Mouse (Mus musculus) frontal cortex, adult (tissue): ENCODE measurements at regions not wholly inside any gene's neighbourhood (a gene's known extent, or its start where the extent isn't known, plus 50 kb on each side); places are given as distances from the start of the nearest gene placed in this dataset.
"Not testable (repeated sequence)": the region's sequence is repeated elsewhere in the genome, so short reads cannot be mapped to it uniquely, and the experiment has no call there.

ENCODE experiments used
- ATAC-seq: cut with Nextera tagmentation; 2 replicates; pipeline ENCODE4 v1.9.2; 2017; ENCODE audit warnings: mild to moderate bottlenecking, moderate library complexity, mixed read lengths; ENCODE audit not compliant: low TSS enrichment

DNA sequence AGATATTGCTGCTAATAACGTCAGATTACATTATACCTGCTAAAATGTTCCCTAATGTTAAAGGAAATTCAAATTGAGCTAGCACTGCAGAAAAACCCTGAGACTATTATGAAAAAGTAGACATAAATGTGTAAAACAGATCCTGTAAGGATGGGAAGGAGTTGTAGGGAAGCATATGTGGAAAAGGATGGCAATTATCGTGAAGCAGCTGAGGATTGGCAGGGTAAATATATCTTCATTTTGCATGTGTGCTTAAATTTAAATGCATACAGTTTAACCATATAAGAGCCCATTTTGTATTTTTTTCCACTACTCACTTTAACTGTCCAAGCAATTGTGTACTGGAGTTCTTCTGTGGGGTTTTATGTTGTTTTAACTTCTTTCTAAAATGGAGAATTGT lies 1751.9 kb downstream of the Cntnap5b start:
- no peak for ATAC-seq

DNA sequence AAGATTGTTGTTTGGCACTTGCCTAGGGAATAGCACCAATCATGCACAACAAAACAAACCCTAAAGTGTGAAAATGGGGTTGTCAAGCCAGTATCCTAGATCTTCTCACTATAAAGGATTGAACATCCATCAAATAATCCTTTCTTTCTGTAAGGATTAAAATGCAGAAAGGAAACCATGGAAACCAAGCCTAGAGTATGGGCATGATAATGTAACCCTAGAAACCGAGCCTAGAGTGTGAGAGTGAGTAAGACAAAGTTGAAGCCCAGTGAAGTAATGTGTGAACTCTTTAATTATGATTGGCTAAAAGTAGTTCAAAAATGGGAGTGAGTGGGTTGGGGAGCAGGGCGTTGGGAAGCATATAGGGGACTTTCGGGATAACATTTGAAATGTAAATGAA lies 1757.4 kb downstream of the Cntnap5b start:
- ATAC-seq = no peak

DNA sequence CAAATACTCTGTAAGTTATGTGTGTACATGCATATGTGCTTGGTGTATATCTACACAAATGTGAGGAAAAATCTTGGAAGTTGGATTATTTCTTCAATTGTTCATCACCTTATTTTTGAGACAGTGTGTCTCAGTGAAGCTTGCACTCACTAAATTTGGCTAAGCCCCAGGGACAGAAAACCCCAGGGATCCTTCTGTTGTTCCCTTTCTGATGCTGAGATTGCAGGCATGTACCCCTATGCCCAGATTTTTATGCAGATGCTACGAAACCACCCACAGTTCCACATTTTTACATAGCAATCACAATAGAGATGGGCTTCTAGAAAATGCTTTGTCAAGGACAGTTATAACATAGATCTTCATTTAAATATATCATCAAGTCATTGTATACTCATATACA lies 1799.7 kb downstream of the Cntnap5b start:
- ATAC-seq = no peak

DNA sequence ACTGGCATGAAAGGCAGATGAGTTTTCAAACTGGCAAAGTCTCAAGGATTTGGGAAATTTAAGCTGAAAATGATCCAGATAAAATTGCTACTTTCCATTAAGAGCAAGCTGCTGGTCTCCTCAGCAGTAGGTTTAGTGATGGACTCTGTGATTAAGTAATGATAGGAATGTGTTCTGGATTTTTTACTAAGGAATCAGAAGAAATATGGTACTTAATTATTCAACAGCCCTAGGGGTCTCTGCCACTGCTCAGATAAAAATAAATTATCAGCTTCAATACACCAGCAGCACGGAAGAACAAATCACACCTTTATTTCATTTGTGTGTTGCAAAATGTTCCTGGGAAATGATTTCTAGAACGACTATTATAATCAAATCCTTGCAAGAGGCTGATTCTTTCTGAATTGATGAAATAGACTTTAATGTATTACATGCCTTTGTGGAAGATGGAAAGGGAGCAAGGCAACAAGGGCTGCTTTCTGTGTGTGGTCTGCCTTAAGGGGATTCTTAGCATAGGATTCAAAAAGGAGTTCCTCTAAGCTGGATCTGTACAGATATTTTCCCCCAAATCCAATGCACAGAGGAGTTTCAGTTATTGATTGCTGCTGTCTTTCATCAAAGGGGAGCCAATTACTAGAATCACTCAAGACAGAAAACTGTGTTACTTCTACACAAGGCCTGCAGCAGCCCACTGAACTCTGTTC lies 1812.9 kb downstream of the Cntnap5b start:
- ATAC-seq = no peak

DNA sequence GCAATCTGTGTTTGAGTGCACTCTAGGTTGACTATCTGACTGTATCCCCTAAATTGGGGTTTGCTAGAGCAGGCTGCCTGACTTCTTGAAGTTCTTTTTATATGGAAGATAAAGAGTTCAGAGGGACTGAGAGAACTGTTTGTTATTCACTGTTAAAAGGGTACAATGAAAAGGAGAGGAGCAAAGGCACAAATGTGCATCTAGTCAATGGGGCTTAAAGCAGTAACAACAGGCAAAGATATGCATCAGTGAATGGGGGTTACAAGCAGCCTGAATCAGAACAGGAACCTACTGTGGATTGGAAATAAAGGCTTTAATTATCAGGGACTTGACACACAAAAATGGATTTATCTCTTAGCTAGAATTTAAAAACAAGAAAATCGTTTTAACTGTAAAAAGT lies 1855.9 kb downstream of the Cntnap5b start:
- no peak for ATAC-seq

DNA sequence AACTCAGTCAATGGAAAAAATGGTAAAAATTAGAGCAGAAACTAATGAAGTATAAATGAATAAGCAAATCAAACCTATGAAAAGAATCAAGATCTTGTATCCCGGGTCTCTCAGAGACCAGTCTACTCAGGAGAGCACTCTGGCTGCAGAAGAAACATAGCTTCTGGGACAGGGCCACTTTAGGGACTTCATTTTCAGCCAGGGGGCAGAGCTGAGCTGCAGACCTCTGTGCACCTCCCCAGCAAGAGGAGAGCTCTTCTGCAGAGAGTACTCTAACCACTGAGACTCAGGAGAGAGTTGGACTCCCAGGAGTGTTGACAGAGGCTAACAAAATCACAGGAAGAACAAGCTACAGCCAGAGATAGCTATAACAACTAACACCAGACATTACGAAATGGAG lies 1856.4 kb downstream of the Cntnap5b start:
- no peak for ATAC-seq

DNA sequence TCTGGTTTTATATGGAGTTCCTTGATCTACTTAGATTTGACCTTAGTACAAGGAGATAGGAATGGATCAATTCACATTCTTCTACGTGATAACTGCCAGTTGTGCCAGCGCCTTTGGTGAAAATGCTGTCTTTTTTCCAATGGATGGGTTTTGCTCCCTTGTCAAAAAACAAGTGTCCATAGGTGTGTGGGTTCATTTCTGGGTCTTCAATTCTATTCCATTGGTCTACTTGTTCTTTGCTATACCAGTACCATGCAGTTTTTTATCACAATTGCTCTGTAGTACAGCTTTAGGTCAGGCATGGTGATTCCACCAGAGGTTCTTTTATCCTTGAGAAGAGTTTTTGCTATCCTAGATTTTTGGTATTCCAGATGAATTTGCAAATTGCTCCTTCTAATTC lies 1891.7 kb downstream of the Cntnap5b start:
- not testable (repeated sequence) for ATAC-seq

DNA sequence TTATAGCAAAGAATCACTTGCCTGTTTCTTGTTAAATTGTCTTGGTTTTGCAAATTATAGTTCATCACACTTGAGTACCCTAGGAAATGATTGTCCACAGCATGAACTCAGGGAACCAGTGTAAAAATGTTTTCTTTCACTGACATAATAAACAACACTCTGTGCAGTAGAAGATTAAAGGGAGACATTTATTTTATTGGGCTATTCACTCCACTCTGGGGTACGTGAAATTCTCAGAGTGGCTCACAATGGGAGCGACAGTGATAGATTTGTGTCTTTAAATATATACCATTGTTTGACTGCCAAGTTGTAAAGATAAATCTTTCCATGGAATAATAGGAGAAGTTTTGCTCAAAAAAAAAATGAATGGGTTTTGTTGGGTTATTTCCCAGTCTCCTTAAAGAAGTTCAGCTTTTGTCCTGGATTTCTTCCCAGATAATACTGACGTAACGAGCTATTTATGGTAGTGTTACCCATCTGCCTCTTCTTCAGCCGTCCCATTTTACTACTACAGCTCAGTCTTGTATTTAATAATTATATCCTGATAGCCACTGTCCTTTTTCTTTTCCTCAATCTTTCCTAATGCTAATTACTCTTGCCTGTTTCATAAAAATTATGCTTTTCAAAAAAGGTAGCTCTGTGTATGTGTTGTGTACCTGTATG lies 1911.3 kb downstream of the Cntnap5b start:
- ATAC-seq = peak; percentile 62; the same call in 1 of the 2 replicates

DNA sequence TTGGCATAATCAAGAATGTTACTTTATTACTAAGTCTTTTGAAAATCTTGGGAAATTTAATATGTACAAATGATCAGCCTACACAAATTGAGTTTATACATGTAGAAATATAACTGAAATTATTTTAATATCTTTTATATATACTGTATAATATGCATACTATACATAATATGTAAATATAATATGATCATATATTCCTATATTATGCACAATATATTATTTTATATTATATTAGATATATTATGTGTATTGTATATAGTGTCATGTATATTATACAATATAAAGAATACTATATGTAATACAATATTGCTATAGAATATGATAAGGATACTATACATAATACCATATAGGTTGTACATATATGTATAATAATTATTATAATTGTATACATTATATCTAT lies 1912.4 kb downstream of the Cntnap5b start:
- no peak for ATAC-seq
